Mouse (Mus musculus) MEL (cell line): ENCODE measurements around the gene Cmtm2b.

ENCODE experiments used
- CHD1 ChIP-seq: IDR thresholded peaks from 2 replicates; pipeline ENCODE4 v1.6.1; 2012; ENCODE audit warnings: low read depth, mild to moderate bottlenecking, inconsistent platforms, low read length, improper control_type of control experiment
- MAFK ChIP-seq: IDR thresholded peaks from 2 replicates; pipeline ENCODE4 v1.6.1; 2011; ENCODE audit warnings: low read depth, mild to moderate bottlenecking, low read length, improper control_type of control experiment, borderline replicate concordance
- POLR2A ChIP-seq, 2 experiments: IDR thresholded peaks; 2 replicates each; pipeline ENCODE4 v1.6.1; 2011 to 2012; ENCODE audit warnings: low read length in 2 of 2, mild to moderate bottlenecking in 2 of 2, control low read depth in 1 of 2, improper control_type of control experiment in 1 of 2, low read depth in 1 of 2, moderate library complexity in 1 of 2; ENCODE audit not compliant: control insufficient read depth in 1 of 2, insufficient read depth in 1 of 2, poor library complexity in 1 of 2
- POLR2AphosphoS5 ChIP-seq: IDR thresholded peaks from 2 replicates; pipeline ENCODE4 v1.6.1; 2012; ENCODE audit warnings: low read depth, borderline replicate concordance, mild to moderate bottlenecking, inconsistent platforms, low read length, moderate library complexity, mixed read lengths
- RCOR1 ChIP-seq: IDR thresholded peaks from 2 replicates; pipeline ENCODE4 v1.6.1; 2012; ENCODE audit warnings: low read depth, mild to moderate bottlenecking, inconsistent platforms, low read length, improper control_type of control experiment
- TBP ChIP-seq: IDR thresholded peaks from 2 replicates; pipeline ENCODE4 v1.8.0; 2011; ENCODE audit warnings: low read depth, low read length, improper control_type of control experiment
- ZMIZ1 ChIP-seq: IDR thresholded peaks from 2 replicates; pipeline ENCODE4 v1.6.1; 2012; ENCODE audit warnings: low read depth, mild to moderate bottlenecking, inconsistent platforms, low read length, improper control_type of control experiment, moderate library complexity
- ZNF384 ChIP-seq: IDR thresholded peaks from 2 replicates; pipeline ENCODE4 v1.6.1; 2012; ENCODE audit warnings: low read depth, mild to moderate bottlenecking, inconsistent platforms, low read length, improper control_type of control experiment

GRCm38 (mm10) chr8:104370071-104370470 lies 48.0 kb downstream of the Cmtm2b start:
- no peak for TF ChIP-seq CHD1
- TF ChIP-seq ZNF384, result no peak
- TF ChIP-seq POLR2A (IDR thresholded peaks at IDR 0.05; ENCODE audit: control insufficient read depth in 1 of 2, insufficient read depth in 1 of 2, low read depth in 1 of 2, low read length in 2 of 2, poor library complexity in 1 of 2), result no peak
- no peak for TF ChIP-seq RCOR1
- TF ChIP-seq POLR2AphosphoS5, result no peak
- TF ChIP-seq ZMIZ1, result no peak
- no peak for TF ChIP-seq MAFK
- no peak for TF ChIP-seq TBP
